ENCODE assay signal across 8 mouse cellular contexts in genomic region chr8:47941028-47941427, GRCm38 (mm10). TPM values are rescaled to one million over a fixed set of nuclear protein-coding genes. Genes with fewer than 3 reads are reported as not detected.
A peak's percentile ranks its signal among the peaks of the same experiment; 100 is the strongest.
DNase-seq lines count a peak whose midpoint lies in the region; ATAC-seq and TF ChIP-seq lines count a peak whose summit lies in the region.
"Had no signal": no experiment of that assay in that cellular context is flagged by ENCODE, and none has a peak within 500 bp of the region (broad histone marks: within the 10 kb centered on the region; RNA-seq: fewer than 3 reads in every experiment).

No protein-coding gene starts in this region.

- H3K4me3 ChIP-seq in midbrain, embryonic 13.5 days (replicated peaks): no peak overlapping the region
- H3K4me3 ChIP-seq in midbrain, embryonic 15.5 days: no peak overlapping the region
- no peak overlapping the region for H3K4me3 ChIP-seq in heart, embryonic 14.5 days (ENCODE audit: control insufficient read depth in 1 of 2, insufficient read depth in 1 of 2, low read depth in 1 of 2, low read length in 2 of 2)
- no peak overlapping the region for H3K4me3 ChIP-seq in kidney, postnatal 0 days (replicated peaks; ENCODE audit: low read depth, low read length)
- H3K4me3 ChIP-seq: liver, embryonic 13.5 days had no signal

- TF ChIP-seq CTCF in kidney, postnatal 0 days (IDR thresholded peaks at IDR 0.05; ENCODE audit: low read depth): peak; percentile 46; the same call in 1 of the 2 replicates

- H3K27me3 ChIP-seq in midbrain, embryonic 13.5 days: no peaks in the 10 kb centered on the region
- H3K27me3 ChIP-seq in midbrain, embryonic 15.5 days (replicated peaks): no peaks in the 10 kb centered on the region
- H3K27me3 ChIP-seq in heart, embryonic 14.5 days (ENCODE audit: control insufficient read depth, insufficient read depth, low read length): no peaks in the 10 kb centered on the region
- H3K27me3 ChIP-seq in kidney, postnatal 0 days (ENCODE audit: insufficient read depth, low read length): no peaks in the 10 kb centered on the region
- H3K27me3 ChIP-seq: liver, embryonic 13.5 days had no signal

- ATAC-seq in midbrain, embryonic 13.5 days: peak; percentile 64
- no peak for ATAC-seq in midbrain, embryonic 15.5 days (replicated peaks)
- no peak for ATAC-seq in heart, embryonic 14.5 days (ENCODE audit: insufficient number of reproducible peaks, insufficient read depth, low FRiP score, low read depth)
- ATAC-seq in kidney, postnatal 0 days (replicated peaks; ENCODE audit: low FRiP score, low read depth): peak; percentile 58
- ATAC-seq in cerebellum, adult (ENCODE audit: insufficient number of reproducible peaks, low FRiP score, low TSS enrichment): no peak
- no peak for ATAC-seq in inflammation-experienced regulatory T-cells, adult 6 months

- DNase-seq in kidney, postnatal 0 days (ENCODE audit: low spot score): no peak
- peak; percentile 23 for DNase-seq in retina, postnatal 1 day
- DNase-seq: liver, embryonic 13.5 days had no signal

- no peak overlapping the region for H3K27ac ChIP-seq in midbrain, embryonic 13.5 days
- no peak overlapping the region for H3K27ac ChIP-seq in midbrain, embryonic 15.5 days
- peak overlapping the region; percentile 40 to 70 for H3K27ac ChIP-seq in heart, embryonic 14.5 days (replicated peaks in 1 of 2; ENCODE audit: control insufficient read depth in 1 of 2, insufficient read depth in 1 of 2, low read depth in 2 of 2, low read length in 2 of 2)
- H3K27ac ChIP-seq in kidney, postnatal 0 days: peak overlapping the region; percentile 79

- WGBS in midbrain, embryonic 13.5 days: 72% methylated on average over 5 of the region's 5 CpGs
- WGBS in midbrain, embryonic 15.5 days: 79% methylated on average over 4 of the region's 5 CpGs
- WGBS in heart, embryonic 14.5 days: 52% methylated on average over 5 of the region's 5 CpGs
- 49% methylated on average over 5 of the region's 5 CpGs for WGBS in kidney, postnatal 0 days

- no peaks in the 10 kb centered on the region for H3K36me3 ChIP-seq in midbrain, embryonic 13.5 days
- no peaks in the 10 kb centered on the region for H3K36me3 ChIP-seq in midbrain, embryonic 15.5 days (replicated peaks)
- H3K36me3 ChIP-seq in heart, embryonic 14.5 days (ENCODE audit: control insufficient read depth, insufficient read depth, low read length): no peaks in the 10 kb centered on the region
- 0 out of 2 replicates have a peak, but pooled peaks cover 3% of the 10 kb centered on the region for H3K36me3 ChIP-seq in kidney, postnatal 0 days (ENCODE audit: insufficient read depth, low read length)
- H3K36me3 ChIP-seq: liver, embryonic 13.5 days had no signal

- H3K4me2 ChIP-seq in midbrain, embryonic 13.5 days (replicated peaks): no peak overlapping the region
- no peak overlapping the region for H3K4me2 ChIP-seq in midbrain, embryonic 15.5 days
- H3K4me2 ChIP-seq in heart, embryonic 14.5 days (ENCODE audit: low read length): no peak overlapping the region
- H3K4me2 ChIP-seq in kidney, postnatal 0 days (ENCODE audit: low read length): no peak overlapping the region
- H3K4me2 ChIP-seq: liver, embryonic 13.5 days had no signal

- 0 out of 2 replicates have a peak, but pooled peaks cover 6% of the 10 kb centered on the region for H3K4me1 ChIP-seq in midbrain, embryonic 13.5 days (replicated peaks)
- no peaks in the 10 kb centered on the region for H3K4me1 ChIP-seq in midbrain, embryonic 15.5 days
- H3K4me1 ChIP-seq in heart, embryonic 14.5 days (ENCODE audit: control insufficient read depth in 2 of 2, insufficient read depth in 2 of 2, low read length in 2 of 2): peaks cover 19 to 28% of the 10 kb centered on the region in 2 experiments
- peaks cover 19% of the 10 kb centered on the region; the same call in 1 of the 2 replicates for H3K4me1 ChIP-seq in kidney, postnatal 0 days (replicated peaks; ENCODE audit: insufficient read depth, low read length)
- H3K4me1 ChIP-seq: liver, embryonic 13.5 days had no signal

- no peak overlapping the region for H3K9ac ChIP-seq in midbrain, embryonic 13.5 days (replicated peaks)
- H3K9ac ChIP-seq in midbrain, embryonic 15.5 days: no peak overlapping the region
- no peak overlapping the region for H3K9ac ChIP-seq in heart, embryonic 14.5 days (ENCODE audit: low read length)
- no peak overlapping the region for H3K9ac ChIP-seq in kidney, postnatal 0 days (ENCODE audit: low read depth, low read length)
- H3K9ac ChIP-seq: liver, embryonic 13.5 days had no signal

- H3K9me3 ChIP-seq in midbrain, embryonic 13.5 days: no peaks in the 10 kb centered on the region
- H3K9me3 ChIP-seq in midbrain, embryonic 15.5 days: no peaks in the 10 kb centered on the region
- no peaks in the 10 kb centered on the region for H3K9me3 ChIP-seq in heart, embryonic 14.5 days (ENCODE audit: control insufficient read depth, low read length)
- H3K9me3 ChIP-seq in kidney, postnatal 0 days (replicated peaks; ENCODE audit: low read length): no peaks in the 10 kb centered on the region
- H3K9me3 ChIP-seq: liver, embryonic 13.5 days had no signal

RNA-seq across cellular contexts. Expression of gene Wwc2, which starts 49.7 kb away (rescaled TPM):
- polyA plus RNA-seq in midbrain, embryonic 13.5 days (2015; fragmentation: Nextera tagmentation; extraction: Ambion mirVana): 4.8 and 5.1 TPM in 2 replicates
- polyA plus RNA-seq in midbrain, embryonic 15.5 days (2015; fragmentation: Nextera tagmentation; extraction: Ambion mirVana): 5.6 and 5.9 TPM in 2 replicates
- 13.5 and 14.7 TPM in 2 replicates for polyA plus RNA-seq in heart, embryonic 14.5 days (2014; fragmentation: Nextera tagmentation; extraction: Ambion mirVana)
- 18.3 and 19.5 TPM in 2 replicates for polyA plus RNA-seq in kidney, postnatal 0 days (2015; fragmentation: Nextera tagmentation; extraction: Ambion mirVana)
- polyA plus RNA-seq in inflammation-experienced regulatory T-cells, adult 6 months (2017; shearing (Covaris generic)): under 1 TPM in 2 of 3 experiments, not detected in 1; 0.10 to 0.16 TPM

Comparison
In these comparisons a context has a peak if more than half of its experiments do, and no peak if none do; other contexts are left out.
1. ATAC-seq: peak in midbrain, embryonic 13.5 days (single experiment) and kidney, postnatal 0 days (single experiment); none in midbrain, embryonic 15.5 days (single experiment), heart, embryonic 14.5 days (single experiment), cerebellum, adult (single experiment) and inflammation-experienced regulatory T-cells, adult 6 months (single experiment).
2. H3K27ac ChIP-seq: peak in heart, embryonic 14.5 days (2 of 2) and kidney, postnatal 0 days (single experiment); none in midbrain, embryonic 13.5 days (single experiment) and midbrain, embryonic 15.5 days (single experiment).